Mouse (Mus musculus) heart, embryonic 14.5 days (tissue): ENCODE data around the gene Nxph1. TPM values are rescaled to one million over a fixed set of nuclear protein-coding genes. Genes with fewer than 3 reads are reported as not detected.

Experiments
- ATAC-seq: fragments of 200-750 bp; cut with Nextera tagmentation; 2 replicates; pipeline ENCODE4 v1.8.0; 2017; ENCODE audit warnings: low read depth, moderate TSS enrichment; ENCODE audit not compliant: insufficient number of reproducible peaks, insufficient read depth, low FRiP score
- H3K27ac ChIP-seq, 2 experiments: fragments of 200-500 bp in 1 of 2; fragments of 300-500 bp in 1 of 2; sonication (generic) in 1 of 2; replicated peaks in 1 of 2; 2 replicates each; pipeline ENCODE4 v1.5.1; 2012 to 2014; ENCODE audit warnings: low read depth in 2 of 2, low read length in 2 of 2, control low read depth in 1 of 2, mild to moderate bottlenecking in 1 of 2, mixed read lengths in 1 of 2; ENCODE audit not compliant: control insufficient read depth in 1 of 2, insufficient read depth in 1 of 2
- H3K27me3 ChIP-seq: fragments of 300-500 bp; sonication (generic); 2 replicates; pipeline ENCODE4 v1.6.1; 2014; ENCODE audit warnings: mild to moderate bottlenecking, low read length, control low read depth; ENCODE audit not compliant: control insufficient read depth, insufficient read depth
- H3K36me3 ChIP-seq: fragments of 300-500 bp; sonication (generic); 2 replicates; pipeline ENCODE4 v1.6.1; 2014; ENCODE audit warnings: mild to moderate bottlenecking, control low read depth, low read length, mixed read lengths; ENCODE audit not compliant: control insufficient read depth, insufficient read depth
- H3K4me1 ChIP-seq, 2 experiments: fragments of 200-500 bp in 1 of 2; fragments of 300-500 bp in 1 of 2; sonication (generic) in 1 of 2; 2 replicates each; pipeline ENCODE4 v1.6.1; 2012 to 2014; ENCODE audit warnings: low read length in 2 of 2, control low read depth in 1 of 2, mixed read lengths in 1 of 2; ENCODE audit not compliant: control insufficient read depth in 2 of 2, insufficient read depth in 2 of 2
- H3K4me2 ChIP-seq: fragments of 300-500 bp; sonication (generic); 2 replicates; pipeline ENCODE4 v1.6.1; 2014; ENCODE audit warnings: mild to moderate bottlenecking, low read length
- H3K4me3 ChIP-seq, 2 experiments: fragments of 200-500 bp in 1 of 2; fragments of 300-500 bp in 1 of 2; sonication (generic) in 1 of 2; 2 replicates each; pipeline ENCODE4 v1.5.1; 2012 to 2014; ENCODE audit warnings: low read length in 2 of 2, mild to moderate bottlenecking in 2 of 2, control low read depth in 1 of 2, low read depth in 1 of 2, moderate library complexity in 1 of 2; ENCODE audit not compliant: control insufficient read depth in 1 of 2, insufficient read depth in 1 of 2
- H3K9ac ChIP-seq: fragments of 300-500 bp; sonication (generic); 2 replicates; pipeline ENCODE4 v1.6.1; 2014; ENCODE audit warnings: mild to moderate bottlenecking, low read length
- H3K9me3 ChIP-seq: fragments of 300-500 bp; sonication (generic); 2 replicates; pipeline ENCODE4 v1.6.1; 2016; ENCODE audit warnings: low read length, control low read depth; ENCODE audit not compliant: control insufficient read depth
- WGBS: fragments of 180-500 bp; shearing (Covaris S2); extraction: QIAGEN DNeasy Blood & Tissue Kit; methylation state at CpG from one replicate; pipeline ENCODE4 v1.1.7; 2014; 5-methylcytosine and 5-hydroxymethylcytosine counted together
- polyA plus RNA-seq: library from polyadenylated mRNA; unstranded; fragments of >200 nt; fragmentation: Nextera tagmentation; extraction: Ambion mirVana; gene quantifications from 2 replicates; pipeline ENCODE4 v1.2.1, GENCODE M21; 2014

The Nxph1 gene
- polyA plus RNA-seq, 1 experiment from 2014 or later = 0.24 TPM

DNA sequence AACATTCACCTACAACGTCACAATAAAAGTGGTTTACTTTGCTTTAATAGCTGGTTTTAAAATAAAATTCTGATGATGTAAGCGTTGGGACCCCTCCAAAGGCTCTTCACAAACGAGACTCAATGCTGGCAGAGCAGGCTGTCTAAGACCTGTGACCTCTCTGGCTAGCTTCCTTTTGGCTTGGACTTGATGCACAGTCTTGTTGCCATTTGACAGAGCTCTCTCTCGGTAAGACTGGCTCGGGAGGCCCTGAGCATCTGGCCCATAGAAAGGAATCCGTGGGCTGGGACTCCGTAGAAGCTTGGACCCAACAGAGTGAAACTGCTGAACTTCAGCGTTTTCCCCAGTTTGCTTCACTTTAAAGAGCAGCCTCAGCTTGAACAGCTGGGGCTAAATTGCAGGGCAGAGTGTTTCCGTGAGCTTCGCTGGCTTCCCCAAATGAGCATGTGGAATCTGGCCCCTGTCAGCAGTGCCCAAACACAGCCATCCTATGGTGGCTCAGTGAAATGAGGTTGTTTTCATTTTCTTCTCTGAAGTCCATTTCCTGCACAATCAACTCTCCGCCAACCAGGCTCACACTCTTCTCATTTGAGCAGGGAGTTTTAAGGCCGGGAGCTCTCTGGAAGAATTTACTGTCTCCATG lies 48.2 kb downstream of the Nxph1 start:
- no peak; the same call in 1 of the 2 replicates for ATAC-seq
- no peak overlapping the region for H3K9ac ChIP-seq
- no peaks in the 10 kb centered on the region for H3K27me3 ChIP-seq
- H3K36me3 ChIP-seq = no peaks in the 10 kb centered on the region
- 62% methylated on average over 12 of the region's 12 CpGs for WGBS
- H3K4me1 ChIP-seq = no peaks in the 10 kb centered on the region
- no peak overlapping the region for H3K4me3 ChIP-seq
- no peaks in the 10 kb centered on the region for H3K9me3 ChIP-seq
- H3K4me2 ChIP-seq = no peak overlapping the region
- H3K27ac ChIP-seq = no peak overlapping the region

DNA sequence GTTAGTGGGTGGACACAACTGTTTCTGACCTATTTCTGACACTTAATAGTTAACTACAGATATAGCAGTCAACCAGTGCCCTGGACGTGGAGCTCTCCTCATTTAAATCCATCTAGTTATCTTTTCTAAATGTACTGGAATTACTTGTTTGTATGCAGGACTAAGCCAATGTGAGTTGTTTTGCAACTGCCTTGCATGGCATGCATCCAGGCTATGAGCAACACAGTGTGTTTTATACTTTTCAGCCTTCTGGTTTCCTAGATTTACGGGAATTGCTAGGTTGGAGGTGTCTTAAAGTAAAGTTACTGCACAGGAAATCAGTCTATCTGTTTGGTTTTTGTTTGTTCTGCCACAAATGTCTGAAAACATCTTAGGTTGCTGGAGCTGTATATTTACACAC lies 49.1 kb downstream of the Nxph1 start:
- 59% methylated on average over 2 of the region's 2 CpGs for WGBS
- no peaks in the 10 kb centered on the region for H3K4me1 ChIP-seq
- no peak overlapping the region for H3K9ac ChIP-seq
- H3K27me3 ChIP-seq = no peaks in the 10 kb centered on the region
- H3K9me3 ChIP-seq = no peaks in the 10 kb centered on the region
- H3K27ac ChIP-seq = no peak overlapping the region
- no peaks in the 10 kb centered on the region for H3K36me3 ChIP-seq
- no peak for ATAC-seq
- H3K4me2 ChIP-seq = no peak overlapping the region
- H3K4me3 ChIP-seq = no peak overlapping the region

DNA sequence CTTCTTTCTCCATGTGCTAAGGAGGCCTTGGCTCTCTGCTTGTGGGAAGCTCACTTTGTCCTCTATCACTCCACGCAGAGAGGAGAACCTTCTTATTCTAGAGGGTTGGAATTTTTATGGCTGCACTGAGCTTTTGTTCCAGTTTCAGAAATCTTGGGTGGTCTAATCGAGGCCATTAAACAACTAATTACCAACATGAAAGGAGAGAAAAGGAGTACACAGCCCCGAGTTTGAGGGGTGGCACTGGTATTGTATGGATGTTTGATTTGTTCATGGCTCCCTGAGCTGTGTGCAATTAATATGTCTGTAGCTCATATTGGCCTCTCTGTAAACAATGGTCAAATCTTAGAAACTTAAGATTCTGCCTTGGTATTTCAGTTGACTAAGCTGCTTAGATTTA lies 54.5 kb downstream of the Nxph1 start:
- 62% methylated on average over 3 of the region's 3 CpGs for WGBS

DNA sequence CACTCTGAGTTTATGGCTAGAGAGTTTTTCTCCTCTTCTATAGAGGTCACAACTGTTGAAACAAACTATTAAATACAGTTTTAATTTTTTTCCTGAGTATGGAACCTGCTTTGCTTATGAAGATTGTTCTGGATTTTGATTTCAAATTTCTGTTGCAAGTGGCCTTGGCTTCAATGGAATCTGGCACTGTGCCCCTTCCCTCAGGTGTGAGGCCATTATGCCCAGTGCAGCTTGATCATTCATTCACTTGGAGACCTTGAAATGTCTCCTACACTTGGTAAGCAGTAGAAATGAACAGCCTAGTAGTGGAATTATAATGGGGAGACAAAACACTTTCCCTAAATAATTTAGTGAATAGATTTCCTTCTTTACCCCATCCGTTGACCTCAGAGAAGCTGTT lies 78.4 kb downstream of the Nxph1 start:
- Histone ChIP-seq H3K4me3 (no peak overlapping the region), H3K4me2 (no peak overlapping the region), H3K27ac (no peak overlapping the region), H3K36me3 (no peaks in the 10 kb centered on the region), H3K9me3 (no peaks in the 10 kb centered on the region), H3K27me3 (no peaks in the 10 kb centered on the region), H3K9ac (no peak overlapping the region), H3K4me1 (no peaks in the 10 kb centered on the region)
- no peak for ATAC-seq
- WGBS = 85% methylated on average over 1 of the region's 1 CpGs

More for the DNA sequence above, 54.5 kb downstream of the Nxph1 start:
- no peak overlapping the region for H3K27ac ChIP-seq
- ATAC-seq = no peak
- H3K4me3 ChIP-seq = no peak overlapping the region
- no peaks in the 10 kb centered on the region for H3K9me3 ChIP-seq
- H3K4me2 ChIP-seq = no peak overlapping the region
- no peaks in the 10 kb centered on the region for H3K36me3 ChIP-seq
- H3K9ac ChIP-seq = no peak overlapping the region
- H3K27me3 ChIP-seq = no peaks in the 10 kb centered on the region
- H3K4me1 ChIP-seq = no peaks in the 10 kb centered on the region

DNA sequence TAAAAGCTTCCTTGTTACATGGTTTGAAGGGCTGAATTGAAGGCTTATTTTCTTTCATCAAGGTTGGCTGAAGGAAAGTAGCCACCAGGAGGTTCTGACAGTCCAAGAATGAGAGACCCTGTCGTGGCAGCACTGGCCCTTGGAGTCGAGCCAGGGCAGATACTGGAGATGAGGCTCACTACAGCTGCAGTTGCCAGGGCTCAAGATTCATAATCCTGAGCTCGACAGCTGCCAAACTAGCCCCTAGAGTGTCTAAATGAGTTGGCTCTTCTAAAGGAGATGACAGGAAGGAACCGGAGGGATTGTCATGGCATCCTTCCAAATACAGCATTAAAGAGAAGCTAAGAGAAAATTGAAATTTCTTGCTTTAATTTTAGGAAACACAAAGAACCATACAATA lies 78.9 kb downstream of the Nxph1 start:
- Histone ChIP-seq H3K9ac (no peak overlapping the region), H3K27me3 (no peaks in the 10 kb centered on the region), H3K4me1 (no peaks in the 10 kb centered on the region), H3K9me3 (no peaks in the 10 kb centered on the region), H3K27ac (no peak overlapping the region), H3K4me3 (no peak overlapping the region), H3K36me3 (no peaks in the 10 kb centered on the region), H3K4me2 (no peak overlapping the region)
- WGBS = 47% methylated on average over 4 of the region's 4 CpGs
- no peak for ATAC-seq

DNA sequence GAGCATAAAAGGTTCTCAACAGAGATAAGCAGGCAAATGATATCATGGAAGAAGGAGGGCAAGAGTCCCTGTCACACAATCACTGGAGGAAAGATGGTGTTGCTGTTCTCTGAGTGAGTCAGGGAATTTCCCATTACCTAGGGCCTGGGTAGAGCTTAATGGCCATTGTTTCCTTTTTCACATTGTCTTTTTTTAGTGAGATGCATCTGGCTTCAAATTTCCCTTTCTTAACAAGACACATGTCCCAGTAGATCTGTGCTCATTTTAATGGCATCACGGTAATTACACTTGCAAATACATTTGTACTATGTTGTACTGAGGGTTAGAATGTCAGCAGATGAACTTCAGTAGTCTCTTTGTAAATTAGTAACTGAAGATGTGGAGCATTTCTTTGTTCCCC lies 80.3 kb downstream of the Nxph1 start:
- WGBS = 70% methylated on average over 1 of the region's 1 CpGs
- Histone ChIP-seq H3K4me1 (no peaks in the 10 kb centered on the region), H3K4me3 (no peak overlapping the region), H3K27ac (no peak overlapping the region), H3K36me3 (no peaks in the 10 kb centered on the region), H3K27me3 (no peaks in the 10 kb centered on the region), H3K9me3 (no peaks in the 10 kb centered on the region), H3K9ac (no peak overlapping the region), H3K4me2 (no peak overlapping the region)
- no peak for ATAC-seq

DNA sequence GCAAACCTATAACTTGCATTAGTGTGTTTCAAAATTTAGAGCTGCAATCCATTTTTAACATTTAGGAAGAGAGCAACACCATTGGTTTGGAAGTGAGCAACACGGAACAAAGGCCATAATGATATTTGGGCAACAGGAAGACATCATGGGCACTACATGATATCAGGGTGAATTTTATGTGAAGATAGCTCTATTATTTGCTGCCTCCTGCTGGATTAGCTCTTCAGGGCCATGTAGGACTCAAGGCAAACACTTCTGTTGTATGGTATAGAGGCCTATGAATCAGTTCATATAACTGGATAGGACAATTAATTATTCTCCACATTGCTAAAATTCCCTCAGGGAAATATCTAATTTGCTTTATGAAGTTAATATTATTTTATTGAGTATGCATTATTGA lies 91.1 kb downstream of the Nxph1 start:
- Histone ChIP-seq H3K27me3 (no peaks in the 10 kb centered on the region), H3K36me3 (no peaks in the 10 kb centered on the region), H3K27ac (no peak overlapping the region), H3K9me3 (no peaks in the 10 kb centered on the region), H3K4me3 (no peak overlapping the region), H3K4me2 (no peak overlapping the region), H3K9ac (no peak overlapping the region), H3K4me1 (no peaks in the 10 kb centered on the region)
- WGBS = 81% methylated on average over 1 of the region's 1 CpGs
- no peak for ATAC-seq

DNA sequence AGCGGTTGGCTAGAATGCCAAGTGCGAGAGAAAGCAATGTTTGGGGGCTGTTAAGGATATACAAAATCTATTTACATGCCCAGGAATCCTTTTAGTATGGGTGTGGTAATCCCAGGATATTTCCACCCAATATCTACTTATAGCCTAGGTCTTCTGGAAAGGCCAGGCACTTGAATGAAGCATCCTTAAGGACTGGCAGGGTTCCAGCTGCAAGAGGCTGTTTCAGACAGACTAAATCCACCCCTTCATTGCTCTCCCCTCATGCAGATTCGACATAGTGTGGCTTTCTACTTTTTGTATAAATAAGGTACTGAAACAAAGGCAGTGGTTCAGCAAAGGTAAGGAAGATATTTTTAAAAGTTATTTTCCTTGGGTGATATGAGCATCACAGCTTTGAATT lies 92.8 kb downstream of the Nxph1 start:
- no peak for ATAC-seq
- Histone ChIP-seq H3K27me3 (no peaks in the 10 kb centered on the region), H3K9me3 (no peaks in the 10 kb centered on the region), H3K4me1 (no peaks in the 10 kb centered on the region), H3K27ac (no peak overlapping the region), H3K36me3 (no peaks in the 10 kb centered on the region), H3K4me2 (no peak overlapping the region), H3K4me3 (no peak overlapping the region), H3K9ac (no peak overlapping the region)
- WGBS = 80% methylated on average over 3 of the region's 3 CpGs
